In genomic region chr11:108149187-108149586, GRCm38 (mm10) we compare ENCODE assay signal across 14 mouse cellular contexts.
DNase-seq lines count a peak whose midpoint lies in the region; ATAC-seq and TF ChIP-seq lines count a peak whose summit lies in the region.
"Had no signal": no experiment of that assay in that cellular context is flagged by ENCODE, and none has a peak within 500 bp of the region (broad histone marks: within the 10 kb centered on the region; RNA-seq: fewer than 3 reads in every experiment).

No protein-coding gene starts in this region.

- no peaks in the 10 kb centered on the region for H3K9me3 ChIP-seq in heart, embryonic 10.5 days
- no peaks in the 10 kb centered on the region for H3K9me3 ChIP-seq in limb, embryonic 12.5 days
- no peaks in the 10 kb centered on the region for H3K9me3 ChIP-seq in limb, embryonic 10.5 days (replicated peaks)
- no peaks in the 10 kb centered on the region for H3K9me3 ChIP-seq in limb, embryonic 14.5 days (ENCODE audit: control insufficient read depth, low read length)

- ATAC-seq in limb, embryonic 12.5 days (ENCODE audit: insufficient number of reproducible peaks, insufficient read depth, low FRiP score, low TSS enrichment, low read depth) = no peak
- no peak for ATAC-seq in limb, embryonic 14.5 days (ENCODE audit: low FRiP score, low read depth)
- ATAC-seq: Patski had no signal

- TF ChIP-seq EP300 in heart, adult 2 months (IDR thresholded peaks at IDR 0.05; ENCODE audit: insufficient read depth, low read depth, low read length) = no peak

- no peaks in the 10 kb centered on the region for H3K36me3 ChIP-seq in heart, embryonic 10.5 days
- no peaks in the 10 kb centered on the region for H3K36me3 ChIP-seq in heart, adult 2 months (ENCODE audit: control insufficient read depth, insufficient read depth, low read length)
- H3K36me3 ChIP-seq in limb, embryonic 12.5 days = no peaks in the 10 kb centered on the region
- no peaks in the 10 kb centered on the region for H3K36me3 ChIP-seq in limb, embryonic 10.5 days
- no peaks in the 10 kb centered on the region for H3K36me3 ChIP-seq in limb, embryonic 14.5 days (ENCODE audit: control insufficient read depth, insufficient read depth, low read length)

- no peak for DNase-seq in heart, embryonic 10.5 days (ENCODE audit: low spot score)
- no peak for DNase-seq in heart, adult 2 months
- DNase-seq in limb, embryonic 10.5 days (ENCODE audit: low spot score) = no peak
- peak; percentile 30 for DNase-seq in limb, embryonic 14.5 days (ENCODE audit: low spot score)
- no peak for DNase-seq in lung, postnatal 4 days
- DNase-seq in embryo, embryonic 10.5 days (ENCODE audit: low spot score) = no peak
- DNase-seq: adrenal gland, postnatal 25 days; cerebellum, postnatal 10 days; gastrocnemius, postnatal 10 days; kidney, adult 11 months; left cerebral cortex, postnatal 4 days had no signal

- no peak overlapping the region for H3K4me2 ChIP-seq in limb, embryonic 12.5 days
- no peak overlapping the region for H3K4me2 ChIP-seq in limb, embryonic 14.5 days (replicated peaks; ENCODE audit: low read depth, low read length, severe bottlenecking)

- 16% methylated on average over 9 of the region's 9 CpGs for WGBS in heart, embryonic 10.5 days
- WGBS in heart, adult 2 months = 14% methylated on average over 9 of the region's 9 CpGs
- WGBS in limb, embryonic 12.5 days = 81% methylated on average over 9 of the region's 9 CpGs
- WGBS in limb, embryonic 10.5 days = 86% methylated on average over 9 of the region's 9 CpGs
- WGBS in limb, embryonic 14.5 days = 69% methylated on average over 9 of the region's 9 CpGs
- WGBS in olfactory bulb, adult 2 months = 32% methylated on average over 9 of the region's 9 CpGs

- H3K79me2 ChIP-seq in heart, adult 2 months (replicated peaks; ENCODE audit: control insufficient read depth, insufficient read depth, low read length) = no peaks in the 10 kb centered on the region

- H3K9ac ChIP-seq in heart, adult 2 months (ENCODE audit: low read depth, low read length) = no peak overlapping the region
- no peak overlapping the region for H3K9ac ChIP-seq in limb, embryonic 12.5 days (replicated peaks)
- no peak overlapping the region for H3K9ac ChIP-seq in limb, embryonic 14.5 days (ENCODE audit: low read depth, low read length, severe bottlenecking)

- H3K27me3 ChIP-seq in heart, embryonic 10.5 days (ENCODE audit: insufficient read depth, poor library complexity, severe bottlenecking) = no peaks in the 10 kb centered on the region
- no peaks in the 10 kb centered on the region for H3K27me3 ChIP-seq in heart, adult 2 months (ENCODE audit: control insufficient read depth, insufficient read depth, low read length)
- H3K27me3 ChIP-seq in limb, embryonic 12.5 days = no peaks in the 10 kb centered on the region
- H3K27me3 ChIP-seq in limb, embryonic 10.5 days (ENCODE audit: low read depth, poor library complexity, severe bottlenecking) = no peaks in the 10 kb centered on the region
- H3K27me3 ChIP-seq in limb, embryonic 14.5 days (ENCODE audit: control insufficient read depth, insufficient read depth, low read length) = no peaks in the 10 kb centered on the region
- H3K27me3 ChIP-seq: Patski had no signal

- no peak for TF ChIP-seq CTCF in heart, adult 2 months (IDR thresholded peaks at IDR 0.05)
- no peak for TF ChIP-seq CTCF in olfactory bulb, adult 2 months (IDR thresholded peaks at IDR 0.05; ENCODE audit: insufficient read depth, low read depth, low read length)

- H3K27ac ChIP-seq in heart, embryonic 10.5 days = peak overlapping the region; percentile 81
- no peak overlapping the region; the same call in 1 of the 2 replicates for H3K27ac ChIP-seq in heart, adult 2 months
- H3K27ac ChIP-seq in limb, embryonic 12.5 days = peak overlapping the region; percentile 1; the same call in 1 of the 2 replicates
- no peak overlapping the region for H3K27ac ChIP-seq in limb, embryonic 10.5 days
- H3K27ac ChIP-seq in limb, embryonic 14.5 days (replicated peaks; ENCODE audit: low read depth, low read length) = no peak overlapping the region
- H3K27ac ChIP-seq in olfactory bulb, adult 2 months (ENCODE audit: insufficient read depth, low read depth, low read length) = peak overlapping the region; percentile 50

- peak overlapping the region; percentile 27 for H3K4me3 ChIP-seq in heart, embryonic 10.5 days
- no peak overlapping the region for H3K4me3 ChIP-seq in heart, adult 2 months
- no peak overlapping the region for H3K4me3 ChIP-seq in limb, embryonic 12.5 days (replicated peaks)
- H3K4me3 ChIP-seq in limb, embryonic 10.5 days = no peak overlapping the region
- H3K4me3 ChIP-seq in limb, embryonic 14.5 days (replicated peaks; ENCODE audit: low read length) = no peak overlapping the region
- H3K4me3 ChIP-seq in olfactory bulb, adult 2 months (ENCODE audit: insufficient read depth, low read depth, low read length) = no peak overlapping the region

- H3K4me1 ChIP-seq in heart, embryonic 10.5 days = peaks cover 78% of the 10 kb centered on the region
- H3K4me1 ChIP-seq in heart, adult 2 months (ENCODE audit: control insufficient read depth, insufficient read depth, low read length) = peaks cover 5% of the 10 kb centered on the region
- peaks cover 66% of the 10 kb centered on the region for H3K4me1 ChIP-seq in limb, embryonic 12.5 days (replicated peaks)
- peaks cover 44% of the 10 kb centered on the region for H3K4me1 ChIP-seq in limb, embryonic 10.5 days
- peaks cover 57% of the 10 kb centered on the region for H3K4me1 ChIP-seq in limb, embryonic 14.5 days (ENCODE audit: control insufficient read depth, insufficient read depth, low read length)
- peaks cover 44% of the 10 kb centered on the region for H3K4me1 ChIP-seq in olfactory bulb, adult 2 months (ENCODE audit: control insufficient read depth, insufficient read depth, low read length)

- intact Hi-C loops in heart, adult 2 months (cut with DNase I) = no loop called here

- no peak for TF ChIP-seq POLR2A in heart, adult 2 months (IDR thresholded peaks at IDR 0.05; ENCODE audit: insufficient read depth, low read depth, low read length)
- TF ChIP-seq POLR2A in limb, embryonic 14.5 days (IDR thresholded peaks at IDR 0.05; ENCODE audit: borderline replicate concordance, extremely low read depth, insufficient read depth, insufficient read length) = no peak
- TF ChIP-seq POLR2A in olfactory bulb, adult 2 months (IDR thresholded peaks at IDR 0.05; ENCODE audit: insufficient read depth, low read depth, low read length) = no peak

Comparison
In these comparisons a context has a peak if more than half of its experiments do, and no peak if none do; other contexts are left out.
1. H3K27ac ChIP-seq: peak in heart, embryonic 10.5 days (single experiment), limb, embryonic 12.5 days (single experiment) and olfactory bulb, adult 2 months (single experiment); none in heart, adult 2 months (single experiment), limb, embryonic 10.5 days (single experiment) and limb, embryonic 14.5 days (single experiment).